Mouse (Mus musculus): ENCODE results near the gene Tsc22d1.

- TF ChIP-seq POLR2A (IDR thresholded peaks at IDR 0.05; ENCODE audit: insufficient read length, low read depth) (no peak), TCF12 (IDR thresholded peaks at IDR 0.05; ENCODE audit: insufficient read depth, poor library complexity, severe bottlenecking) (no peak), MAX (IDR thresholded peaks at IDR 0.05; ENCODE audit: low read depth) (no peak), CEBPB (IDR thresholded peaks at IDR 0.05; ENCODE audit: insufficient read depth, poor library complexity, severe bottlenecking) (no peak), MYOD1 (IDR thresholded peaks at IDR 0.05; ENCODE audit: control insufficient read depth in 1 of 3, insufficient read length in 2 of 3, low read depth in 2 of 3) (no peak), E2F4 (IDR thresholded peaks at IDR 0.05; ENCODE audit: insufficient read depth) (no peak), MYOG (IDR thresholded peaks at IDR 0.05; ENCODE audit: control insufficient read depth in 1 of 3, insufficient read depth in 1 of 3, insufficient read length in 2 of 3, low read depth in 2 of 3) (no peak), POLR2AphosphoS2 (IDR thresholded peaks at IDR 0.05; ENCODE audit: insufficient read length, low read depth) (no peak)
These were observed 27.4 kb downstream of the Tsc22d1 start for GRCm38 (mm10) chr14:76442160-76442559.

All from myocyte (in vitro differentiated cells).